Mouse (Mus musculus): ENCODE data around the gene Grik1. TPM values are rescaled to one million over a fixed set of nuclear protein-coding genes. Genes with fewer than 3 reads are reported as not detected.

The Grik1 gene
- polyA plus RNA-seq, 1 experiment from 2014 or later: 3.2 TPM

GRCm38 (mm10) chr16:88141594-88141993, 148.5 kb downstream of the Grik1 start:
- Histone ChIP-seq H3K27ac (no peak overlapping the region), H3K4me2 (no peak overlapping the region), H3K36me3 (no peaks in the 10 kb centered on the region), H3K27me3 (no peaks in the 10 kb centered on the region), H3K4me1 (no peaks in the 10 kb centered on the region), H3K9ac (no peak overlapping the region), H3K9me3 (no peaks in the 10 kb centered on the region), H3K4me3 (no peak overlapping the region)
- 91% methylated on average over 2 of the region's 2 CpGs for WGBS
- ATAC-seq (ENCODE audit: insufficient number of reproducible peaks, insufficient read depth, low FRiP score, low TSS enrichment, low read depth): no peak

- H3K9me3 ChIP-seq: no peaks in the 10 kb centered on the region
- no peaks in the 10 kb centered on the region for H3K27me3 ChIP-seq
- no peak overlapping the region for H3K27ac ChIP-seq
- WGBS: 49% methylated on average over 1 of the region's 1 CpGs
- no peaks in the 10 kb centered on the region for H3K4me1 ChIP-seq
- no peak overlapping the region for H3K9ac ChIP-seq
- no peak overlapping the region for H3K4me3 ChIP-seq
- ATAC-seq (ENCODE audit: insufficient number of reproducible peaks, insufficient read depth, low FRiP score, low TSS enrichment, low read depth): no peak
- H3K4me2 ChIP-seq: no peak overlapping the region
- H3K36me3 ChIP-seq: no peaks in the 10 kb centered on the region
Measured at GRCm38 (mm10) chr16:88138913-88139312, 151.2 kb downstream of the Grik1 start.

- H3K4me2 ChIP-seq: no peak overlapping the region
- H3K9ac ChIP-seq: no peak overlapping the region
- H3K4me1 ChIP-seq: no peaks in the 10 kb centered on the region
- H3K9me3 ChIP-seq: no peaks in the 10 kb centered on the region
- no peaks in the 10 kb centered on the region for H3K27me3 ChIP-seq
- 68% methylated on average over 2 of the region's 2 CpGs for WGBS
- H3K4me3 ChIP-seq: no peak overlapping the region
- ATAC-seq (ENCODE audit: insufficient number of reproducible peaks, insufficient read depth, low FRiP score, low TSS enrichment, low read depth): no peak
- no peak overlapping the region for H3K27ac ChIP-seq
- H3K36me3 ChIP-seq: no peaks in the 10 kb centered on the region
Measured at GRCm38 (mm10) chr16:88132919-88133318, 157.1 kb downstream of the Grik1 start.

GRCm38 (mm10) chr16:88131103-88131502, 159.0 kb downstream of the Grik1 start:
- no peak for ATAC-seq (ENCODE audit: insufficient number of reproducible peaks, insufficient read depth, low FRiP score, low TSS enrichment, low read depth)
- 87% methylated on average over 3 of the region's 3 CpGs for WGBS
- no peak overlapping the region for H3K27ac ChIP-seq

GRCm38 (mm10) chr16:88125098-88125497, 165.0 kb downstream of the Grik1 start:
- H3K36me3 ChIP-seq: no peaks in the 10 kb centered on the region

More at GRCm38 (mm10) chr16:88131103-88131502, 159.0 kb downstream of the Grik1 start:
- Histone ChIP-seq H3K4me2 (no peak overlapping the region), H3K9me3 (no peaks in the 10 kb centered on the region), H3K36me3 (no peaks in the 10 kb centered on the region), H3K27me3 (no peaks in the 10 kb centered on the region), H3K4me1 (no peaks in the 10 kb centered on the region), H3K9ac (no peak overlapping the region), H3K4me3 (no peak overlapping the region)

GRCm38 (mm10) chr16:88112551-88113138, 177.4 kb downstream of the Grik1 start:
- WGBS: 60% methylated on average over 8 of the region's 8 CpGs
- no peak for ATAC-seq (ENCODE audit: insufficient number of reproducible peaks, insufficient read depth, low FRiP score, low TSS enrichment, low read depth)
- no peak overlapping the region for H3K27ac ChIP-seq
- no peaks in the 10 kb centered on the region for H3K36me3 ChIP-seq
- no peaks in the 10 kb centered on the region for H3K4me1 ChIP-seq
- no peaks in the 10 kb centered on the region for H3K9me3 ChIP-seq
- no peaks in the 10 kb centered on the region for H3K27me3 ChIP-seq
- H3K9ac ChIP-seq: no peak overlapping the region
- no peak overlapping the region for H3K4me3 ChIP-seq
- no peak overlapping the region for H3K4me2 ChIP-seq

More at GRCm38 (mm10) chr16:88125098-88125497, 165.0 kb downstream of the Grik1 start:
- Histone ChIP-seq H3K27me3 (no peaks in the 10 kb centered on the region), H3K4me1 (no peaks in the 10 kb centered on the region), H3K4me2 (no peak overlapping the region), H3K27ac (no peak overlapping the region), H3K9ac (no peak overlapping the region), H3K9me3 (no peaks in the 10 kb centered on the region), H3K4me3 (no peak overlapping the region)
- 65% methylated on average over 4 of the region's 4 CpGs for WGBS
- no peak for ATAC-seq (ENCODE audit: insufficient number of reproducible peaks, insufficient read depth, low FRiP score, low TSS enrichment, low read depth)

GRCm38 (mm10) chr16:88111459-88111858, 178.6 kb downstream of the Grik1 start:
- ATAC-seq (ENCODE audit: insufficient number of reproducible peaks, insufficient read depth, low FRiP score, low TSS enrichment, low read depth): no peak
- H3K4me2 ChIP-seq: no peak overlapping the region
- H3K4me1 ChIP-seq: no peaks in the 10 kb centered on the region
- H3K36me3 ChIP-seq: no peaks in the 10 kb centered on the region
- WGBS: 29% methylated on average over 3 of the region's 3 CpGs
- H3K9me3 ChIP-seq: no peaks in the 10 kb centered on the region
- H3K27ac ChIP-seq: no peak overlapping the region
- H3K9ac ChIP-seq: no peak overlapping the region
- H3K27me3 ChIP-seq: no peaks in the 10 kb centered on the region
- no peak overlapping the region for H3K4me3 ChIP-seq

- Histone ChIP-seq H3K4me1 (no peaks in the 10 kb centered on the region), H3K4me2 (no peak overlapping the region), H3K9ac (no peak overlapping the region), H3K36me3 (no peaks in the 10 kb centered on the region), H3K9me3 (no peaks in the 10 kb centered on the region), H3K27ac (no peak overlapping the region), H3K27me3 (no peaks in the 10 kb centered on the region), H3K4me3 (no peak overlapping the region)
- no peak for ATAC-seq (ENCODE audit: insufficient number of reproducible peaks, insufficient read depth, low FRiP score, low TSS enrichment, low read depth)
- WGBS: 80% methylated on average over 5 of the region's 5 CpGs
Measured at GRCm38 (mm10) chr16:88094206-88094789, 195.8 kb downstream of the Grik1 start.

GRCm38 (mm10) chr16:88087280-88087679, 202.8 kb downstream of the Grik1 start:
- Histone ChIP-seq H3K27ac (no peak overlapping the region), H3K36me3 (no peaks in the 10 kb centered on the region), H3K9ac (no peak overlapping the region), H3K27me3 (no peaks in the 10 kb centered on the region), H3K4me2 (no peak overlapping the region), H3K4me1 (no peaks in the 10 kb centered on the region), H3K9me3 (no peaks in the 10 kb centered on the region), H3K4me3 (no peak overlapping the region)
- ATAC-seq (ENCODE audit: insufficient number of reproducible peaks, insufficient read depth, low FRiP score, low TSS enrichment, low read depth): no peak
- whole genome bisulfite sequencing: 67% methylated on average over 7 of the region's 7 CpGs

GRCm38 (mm10) chr16:88074716-88075115, 215.3 kb downstream of the Grik1 start:
- no peak for ATAC-seq (ENCODE audit: insufficient number of reproducible peaks, insufficient read depth, low FRiP score, low TSS enrichment, low read depth)
- Histone ChIP-seq H3K27me3 (no peaks in the 10 kb centered on the region), H3K9ac (no peak overlapping the region), H3K27ac (no peak overlapping the region), H3K36me3 (no peaks in the 10 kb centered on the region), H3K4me1 (no peaks in the 10 kb centered on the region), H3K4me3 (no peak overlapping the region), H3K4me2 (no peak overlapping the region), H3K9me3 (no peaks in the 10 kb centered on the region)
- WGBS: 85% methylated on average over 5 of the region's 5 CpGs

- no peak overlapping the region for H3K4me3 ChIP-seq
- no peak overlapping the region for H3K27ac ChIP-seq
- no peaks in the 10 kb centered on the region for H3K4me1 ChIP-seq
- WGBS: 49% methylated on average over 3 of the region's 3 CpGs
- no peak for ATAC-seq (ENCODE audit: insufficient number of reproducible peaks, insufficient read depth, low FRiP score, low TSS enrichment, low read depth)
- H3K4me2 ChIP-seq: no peak overlapping the region
- no peak overlapping the region for H3K9ac ChIP-seq
- H3K9me3 ChIP-seq: no peaks in the 10 kb centered on the region
- no peaks in the 10 kb centered on the region for H3K36me3 ChIP-seq
- no peaks in the 10 kb centered on the region for H3K27me3 ChIP-seq
Measured at GRCm38 (mm10) chr16:88060936-88061335, 229.1 kb downstream of the Grik1 start.

- no peak for ATAC-seq (ENCODE audit: insufficient number of reproducible peaks, insufficient read depth, low FRiP score, low TSS enrichment, low read depth)
- H3K27me3 ChIP-seq: no peaks in the 10 kb centered on the region
- no peak overlapping the region for H3K4me2 ChIP-seq
- no peaks in the 10 kb centered on the region for H3K4me1 ChIP-seq
- no peaks in the 10 kb centered on the region for H3K9me3 ChIP-seq
- H3K9ac ChIP-seq: no peak overlapping the region
- H3K4me3 ChIP-seq: no peak overlapping the region
- no peaks in the 10 kb centered on the region for H3K36me3 ChIP-seq
- WGBS: 83% methylated on average over 10 of the region's 10 CpGs
- H3K27ac ChIP-seq: no peak overlapping the region
Measured at GRCm38 (mm10) chr16:88048121-88048520, 241.9 kb downstream of the Grik1 start.
